Mouse (Mus musculus) A20 (cell line): Measurements from ENCODE around the gene Eif4ebp2.

Experiments used
- DNase-seq: peaks from one replicate; pipeline ENCODE4 v3.0.0-alpha.2; 2011; ENCODE audit warnings: low read depth, low spot score

The Eif4ebp2 gene

GRCm38 (mm10) chr10:61383021-61383714 lies 69.3 kb downstream of the Eif4ebp2 start, which contains the start of gene Pald1:
Gene Pald1, minus strand, starts transcription at chr10:61383530.
- peak; percentile 53 for DNase-seq

DNA sequence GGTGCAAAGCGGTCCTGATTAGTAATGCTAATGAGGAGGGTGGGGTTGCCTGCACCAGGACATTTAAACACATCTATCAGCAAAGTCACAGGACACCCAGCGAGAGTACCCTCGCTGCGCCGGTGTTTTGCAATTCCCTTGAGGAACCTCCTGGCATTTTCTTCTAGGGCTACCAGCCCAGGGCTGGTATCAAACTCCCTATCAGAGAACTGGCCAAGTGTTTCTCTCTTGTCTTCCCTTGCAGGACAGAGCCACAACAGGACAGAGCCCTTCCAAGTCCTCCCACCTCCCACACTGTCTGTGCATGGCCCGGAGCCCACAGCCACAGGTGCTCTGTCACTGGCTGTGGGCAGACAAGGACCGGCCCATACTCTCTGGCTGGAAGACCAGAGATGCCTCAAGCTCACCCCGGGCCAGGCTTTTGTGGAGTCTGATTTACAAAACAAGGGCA lies 70.2 kb downstream of the Eif4ebp2 start:
- DNase-seq: no peak

- DNase-seq: no peak
Measured at GRCm38 (mm10) chr10:61381823-61382222, 70.6 kb downstream of the Eif4ebp2 start.

GRCm38 (mm10) chr10:61380186-61380585 lies 72.3 kb downstream of the Eif4ebp2 start:
- DNase-seq: no peak

DNA sequence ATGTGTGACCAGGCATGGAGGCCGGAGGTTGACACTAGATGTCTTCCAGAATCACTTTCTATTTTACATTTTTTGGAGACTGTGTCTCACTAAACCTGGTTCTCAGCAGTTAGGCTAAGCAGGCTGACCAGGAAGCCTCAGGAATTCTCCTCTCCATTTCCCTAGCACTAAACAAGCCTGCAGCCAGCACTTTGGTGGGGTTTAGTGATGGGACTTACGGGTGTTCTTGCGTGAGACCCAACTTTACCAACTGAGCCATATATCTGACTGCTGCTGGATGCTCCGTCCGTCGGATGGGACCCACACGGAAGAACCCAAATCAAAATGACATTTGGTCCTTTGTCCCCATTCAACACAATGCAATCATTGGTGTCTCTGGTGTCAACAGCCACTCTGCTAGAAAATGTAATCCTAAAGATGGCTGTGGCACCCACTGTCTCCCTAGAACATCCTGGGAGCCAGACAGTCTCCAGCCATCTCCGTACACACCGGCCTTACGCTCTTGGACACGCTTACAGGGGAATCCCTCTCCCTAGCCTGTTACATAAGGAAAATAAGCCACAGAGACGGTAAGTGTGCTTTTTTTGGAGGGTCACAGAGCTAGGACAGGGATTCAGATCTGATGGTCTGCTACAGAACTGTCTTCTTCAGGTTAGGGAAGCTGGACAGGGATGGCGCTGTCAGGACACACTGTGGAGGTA lies 73.0 kb downstream of the Eif4ebp2 start:
- no peak for DNase-seq

DNA sequence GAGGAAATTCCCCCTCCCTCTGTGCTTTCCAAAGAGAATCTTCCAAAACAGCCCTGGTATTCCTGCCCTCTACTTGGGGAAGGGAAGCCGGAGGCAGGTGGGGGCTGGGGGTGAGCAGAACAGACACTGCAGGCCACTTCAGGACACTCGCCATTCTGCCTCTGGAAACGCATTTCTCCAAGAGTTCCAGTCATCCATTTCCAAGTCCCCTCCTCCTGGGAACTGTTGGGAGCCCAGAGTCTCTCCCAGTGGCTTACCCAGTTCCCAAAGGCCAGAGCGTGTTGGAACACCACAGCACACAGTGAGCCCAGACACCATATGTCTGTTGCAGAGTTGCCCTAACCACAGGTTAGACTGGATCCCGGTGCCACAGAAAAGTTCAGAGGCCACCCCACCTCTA lies 73.8 kb downstream of the Eif4ebp2 start:
- DNase-seq: no peak
